Mouse (Mus musculus) kidney, adult 2 months (tissue): ENCODE results near the gene Bach1.

Experiments used
- CTCF ChIP-seq: fragments of 200-500 bp; conservative IDR thresholded peaks from 2 replicates; pipeline ENCODE4 v1.5.1; 2011; ENCODE audit warnings: low read depth, mild to moderate bottlenecking, control low read depth, low read length, moderate library complexity, mixed read lengths; ENCODE audit not compliant: insufficient read depth, insufficient read length
- POLR2A ChIP-seq: fragments of 200-500 bp; IDR thresholded peaks from one replicate; pipeline ENCODE4 v1.6.1; 2011; ENCODE audit warnings: low read depth, low read length, control low read depth

DNA sequence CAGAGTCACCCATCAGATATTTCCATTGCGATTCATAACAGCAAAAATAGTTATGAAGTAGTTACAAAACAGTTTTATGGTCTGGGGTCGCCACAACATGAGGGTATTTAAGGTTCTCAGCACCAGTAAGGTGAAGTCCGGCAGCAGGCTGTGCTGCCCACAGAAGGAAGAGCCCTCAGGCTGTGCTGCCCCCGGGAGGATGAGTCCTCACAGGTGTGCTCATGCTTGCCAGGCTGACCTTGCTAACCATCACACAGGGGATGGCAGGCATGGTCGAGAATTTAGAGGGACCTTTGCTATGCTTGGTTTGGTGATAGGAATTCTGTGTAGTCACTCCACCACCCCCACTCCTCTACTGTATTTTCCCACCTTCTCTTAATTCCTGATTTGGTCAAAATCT lies 9.8 kb downstream of the Bach1 start:
- no peak for TF ChIP-seq CTCF
- TF ChIP-seq POLR2A: no peak
